14 mouse cellular contexts compared by ENCODE assay signal in the genomic region with DNA sequence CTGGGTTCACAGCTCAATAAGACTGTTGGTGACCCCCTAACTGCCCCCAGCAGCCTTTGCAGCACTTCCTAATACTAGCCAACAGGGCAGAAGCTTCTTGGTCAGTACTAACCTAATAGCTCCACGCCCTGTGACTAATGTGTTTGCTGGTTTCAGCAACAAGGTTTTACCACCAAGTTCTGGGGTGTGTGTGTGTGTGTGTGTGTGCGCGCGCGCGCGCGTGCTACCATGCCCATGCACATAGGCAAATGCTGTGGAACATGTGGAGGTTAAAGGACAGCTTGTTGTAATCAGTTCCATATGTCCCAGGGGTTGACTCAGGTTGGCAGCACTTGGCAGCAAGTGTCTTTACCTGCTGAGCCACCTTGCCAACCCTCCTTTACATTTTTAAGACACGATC.
DNase-seq lines count a peak whose midpoint lies in the region; ATAC-seq and TF ChIP-seq lines count a peak whose summit lies in the region.
"Had no signal": no experiment of that assay in that cellular context is flagged by ENCODE, and none has a peak within 500 bp of the region (broad histone marks: within the 10 kb centered on the region; RNA-seq: fewer than 3 reads in every experiment).

No protein-coding gene starts in this region.

- TF ChIP-seq EP300 in heart, postnatal 0 days (IDR thresholded peaks at IDR 0.05; ENCODE audit: low read depth) = no peak

- no peak overlapping the region for H3K9ac ChIP-seq in heart, postnatal 0 days (replicated peaks; ENCODE audit: low read depth, low read length)
- no peak overlapping the region for H3K9ac ChIP-seq in intestine, embryonic 16.5 days (ENCODE audit: low read depth, low read length)
- H3K9ac ChIP-seq: liver, embryonic 15.5 days had no signal

- peaks cover 24% of the 10 kb centered on the region for H3K36me3 ChIP-seq in heart, postnatal 0 days (replicated peaks; ENCODE audit: control insufficient read depth, insufficient read depth, low read length)
- H3K36me3 ChIP-seq in intestine, embryonic 16.5 days (ENCODE audit: control insufficient read depth, insufficient read depth, low read length) = peaks cover 5% of the 10 kb centered on the region; the same call in 1 of the 2 replicates

- H3K4me3 ChIP-seq in heart, postnatal 0 days (ENCODE audit: low read depth, low read length) = no peak overlapping the region
- H3K4me3 ChIP-seq in intestine, embryonic 16.5 days (ENCODE audit: low read length) = no peak overlapping the region
- H3K4me3 ChIP-seq: liver, embryonic 15.5 days had no signal

- ATAC-seq in heart, postnatal 0 days (ENCODE audit: insufficient read depth, low read depth) = no peak
- ATAC-seq in intestine, embryonic 16.5 days = peak; percentile 61

- no peak for TF ChIP-seq CTCF in heart, postnatal 0 days (IDR thresholded peaks at IDR 0.05; ENCODE audit: low read depth)

- 91% methylated on average over 9 of the region's 9 CpGs for WGBS in heart, postnatal 0 days
- WGBS in intestine, embryonic 16.5 days = 96% methylated on average over 9 of the region's 9 CpGs

- H3K27ac ChIP-seq in heart, postnatal 0 days (ENCODE audit: low read depth) = 0 out of 2 replicates have a peak overlapping the region, but pooled peaks have one; percentile 18
- no peak overlapping the region for H3K27ac ChIP-seq in intestine, embryonic 16.5 days (ENCODE audit: low read length)
- H3K27ac ChIP-seq: liver, embryonic 15.5 days had no signal

- H3K9me3 ChIP-seq in heart, postnatal 0 days (replicated peaks; ENCODE audit: control insufficient read depth, low read length) = no peaks in the 10 kb centered on the region
- H3K9me3 ChIP-seq in intestine, embryonic 16.5 days (ENCODE audit: control insufficient read depth, low read length) = no peaks in the 10 kb centered on the region
- H3K9me3 ChIP-seq: liver, embryonic 15.5 days had no signal

- no peak overlapping the region for H3K4me2 ChIP-seq in heart, postnatal 0 days (ENCODE audit: low read depth, low read length)
- H3K4me2 ChIP-seq in intestine, embryonic 16.5 days (ENCODE audit: low read depth, low read length) = no peak overlapping the region
- H3K4me2 ChIP-seq: liver, embryonic 15.5 days had no signal

- H3K4me1 ChIP-seq in heart, postnatal 0 days (ENCODE audit: control insufficient read depth, insufficient read depth) = 0 out of 2 replicates have a peak, but pooled peaks cover 9% of the 10 kb centered on the region
- H3K4me1 ChIP-seq in intestine, embryonic 16.5 days (ENCODE audit: control insufficient read depth, insufficient read depth, low read length) = 0 out of 2 replicates have a peak, but pooled peaks cover 3% of the 10 kb centered on the region

- H3K27me3 ChIP-seq in heart, postnatal 0 days (ENCODE audit: control insufficient read depth, insufficient read depth, low read length) = no peaks in the 10 kb centered on the region
- no peaks in the 10 kb centered on the region for H3K27me3 ChIP-seq in intestine, embryonic 16.5 days (replicated peaks; ENCODE audit: control insufficient read depth, insufficient read depth, low read length)
- H3K27me3 ChIP-seq: liver, embryonic 15.5 days had no signal

- DNase-seq in embryo, embryonic 11 days = peak; percentile 7
- DNase-seq in embryo, embryonic 10 days (ENCODE audit: low spot score) = no peak
- DNase-seq in heart, postnatal 0 days (ENCODE audit: low spot score) = no peak
- DNase-seq in heart, postnatal 4 days = no peak
- DNase-seq in 3T3-L1 (ENCODE audit: low read depth, low spot score) = peak; percentile 61
- DNase-seq in left cerebral cortex, adult 9 months (ENCODE audit: low spot score in 2 of 2) = no peak
- no peak for DNase-seq in spleen, postnatal 10 days (ENCODE audit: low spot score in 2 of 2)
- DNase-seq: cerebellum, adult 11 months; kidney, adult 2 months; kidney, postnatal 36 days; right cerebral cortex, adult 18-20 months; spleen, adult 18-20 months had no signal

Comparison
In these comparisons a context has a peak if more than half of its experiments do, and no peak if none do; other contexts are left out.
1. DNase-seq: peak in embryo, embryonic 11 days (single experiment) and 3T3-L1 (single experiment); none in embryo, embryonic 10 days (single experiment), heart, postnatal 0 days (single experiment), heart, postnatal 4 days (single experiment), left cerebral cortex, adult 9 months (0 of 2) and spleen, postnatal 10 days (0 of 2).